Comparison of ENCODE assay signal across 30 mouse cellular contexts in the genomic region with DNA sequence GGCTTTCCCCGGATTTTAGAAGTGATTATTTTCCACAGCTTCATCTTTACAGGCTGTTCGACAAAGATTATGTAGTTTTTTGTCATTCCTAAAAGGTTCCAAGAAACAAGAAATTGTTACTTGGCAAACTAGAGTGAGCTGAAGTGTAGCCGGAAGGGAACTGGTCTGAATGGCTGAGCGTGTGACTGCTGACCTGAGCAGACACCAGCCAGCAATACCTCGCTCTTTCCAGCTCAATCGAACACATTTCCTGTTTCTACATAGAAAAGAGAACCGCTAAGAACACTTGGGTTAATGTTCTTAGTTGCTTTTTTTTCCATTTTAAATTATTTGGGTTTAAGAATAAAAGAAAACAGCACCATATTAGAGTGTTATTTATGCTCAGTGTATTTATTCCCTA. TPM values are rescaled to one million over a fixed set of nuclear protein-coding genes. Genes with fewer than 3 reads are reported as not detected.
DNase-seq lines count a peak whose midpoint lies in the region; ATAC-seq and TF ChIP-seq lines count a peak whose summit lies in the region.
"Had no signal": no experiment of that assay in that cellular context is flagged by ENCODE, and none has a peak within 500 bp of the region (broad histone marks: within the 10 kb centered on the region; RNA-seq: fewer than 3 reads in every experiment).

No protein-coding gene starts in this region.

- peaks cover 8% of the 10 kb centered on the region for H3K4me1 ChIP-seq in forebrain, embryonic 15.5 days
- H3K4me1 ChIP-seq in megakaryocyte, embryonic 14.5 days = peaks cover 26% of the 10 kb centered on the region
- no peaks in the 10 kb centered on the region for H3K4me1 ChIP-seq in heart, adult 2 months (ENCODE audit: control insufficient read depth, insufficient read depth, low read length)
- H3K4me1 ChIP-seq: embryonic facial prominence, embryonic 12.5 days; hindbrain, embryonic 15.5 days; limb, embryonic 15.5 days; neural tube, embryonic 12.5 days had no signal

- 37% methylated on average over 7 of the region's 7 CpGs for WGBS in forebrain, embryonic 15.5 days
- 38% methylated on average over 7 of the region's 7 CpGs for WGBS in heart, adult 2 months

- TF ChIP-seq POLR2A in heart, adult 2 months (IDR thresholded peaks at IDR 0.05; ENCODE audit: insufficient read depth, low read depth, low read length) = no peak

- peak overlapping the region; percentile 79 for H3K27ac ChIP-seq in layer of hippocampus, adult 2 months
- H3K27ac ChIP-seq in forebrain, embryonic 15.5 days (replicated peaks) = no peak overlapping the region
- no peak overlapping the region for H3K27ac ChIP-seq in heart, adult 2 months
- H3K27ac ChIP-seq: embryonic facial prominence, embryonic 12.5 days; hindbrain, embryonic 15.5 days; kidney, postnatal 0 days; limb, embryonic 15.5 days; midbrain, embryonic 12.5 days; neural tube, embryonic 12.5 days had no signal

- no peak for TF ChIP-seq CTCF in layer of hippocampus, adult 2 months (conservative IDR thresholded peaks at IDR 0.05)
- TF ChIP-seq CTCF in heart, adult 2 months (IDR thresholded peaks at IDR 0.05) = no peak

- no peaks in the 10 kb centered on the region for H3K36me3 ChIP-seq in forebrain, embryonic 15.5 days
- H3K36me3 ChIP-seq in megakaryocyte, embryonic 14.5 days (replicated peaks; ENCODE audit: low read length) = no peaks in the 10 kb centered on the region
- no peaks in the 10 kb centered on the region for H3K36me3 ChIP-seq in heart, adult 2 months (ENCODE audit: control insufficient read depth, insufficient read depth, low read length)
- H3K36me3 ChIP-seq: embryonic facial prominence, embryonic 12.5 days; hindbrain, embryonic 15.5 days; limb, embryonic 15.5 days; midbrain, embryonic 12.5 days; neural tube, embryonic 12.5 days had no signal

- no peaks in the 10 kb centered on the region for H3K9me3 ChIP-seq in forebrain, embryonic 15.5 days
- H3K9me3 ChIP-seq in megakaryocyte, embryonic 14.5 days = no peaks in the 10 kb centered on the region
- H3K9me3 ChIP-seq: embryonic facial prominence, embryonic 12.5 days; hindbrain, embryonic 15.5 days; limb, embryonic 15.5 days; midbrain, embryonic 12.5 days; neural tube, embryonic 12.5 days had no signal

- H3K4me2 ChIP-seq in forebrain, embryonic 15.5 days (replicated peaks) = peak overlapping the region; percentile 26
- H3K4me2 ChIP-seq: embryonic facial prominence, embryonic 12.5 days; heart, embryonic 11.5 days; hindbrain, embryonic 15.5 days; limb, embryonic 15.5 days; midbrain, embryonic 12.5 days; neural tube, embryonic 12.5 days had no signal

- intact Hi-C loops in heart, adult 2 months (cut with DNase I) = no loop called here

- no peak for DNase-seq in layer of hippocampus, adult 2 months (ENCODE audit: low spot score in 2 of 2)
- DNase-seq in layer of hippocampus, adult 8-10 months (ENCODE audit: low spot score in 2 of 2) = no peak
- DNase-seq in heart, adult 2 months = no peak
- no peak for DNase-seq in thymus, postnatal 4 days
- no peak for DNase-seq in cerebellum, postnatal 4 days (ENCODE audit: low spot score in 2 of 2)
- DNase-seq: adrenal gland, postnatal 36 days; cerebellum, adult 8-10 months; heart, postnatal 10 days; layer of hippocampus, postnatal 36 days; lung, adult 18-20 months; right cerebral cortex, adult 18-20 months had no signal

- H3K4me3 ChIP-seq in layer of hippocampus, adult 2 months = peak overlapping the region; percentile 39
- H3K4me3 ChIP-seq in forebrain, embryonic 15.5 days = 0 out of 2 replicates have a peak overlapping the region, but pooled peaks have one; percentile 2
- H3K4me3 ChIP-seq in megakaryocyte, embryonic 14.5 days (replicated peaks) = peak overlapping the region; percentile 47
- H3K4me3 ChIP-seq in heart, adult 2 months = no peak overlapping the region
- H3K4me3 ChIP-seq: embryonic facial prominence, embryonic 12.5 days; erythroblast, embryonic 14.5 days; hindbrain, embryonic 15.5 days; limb, embryonic 15.5 days; midbrain, embryonic 12.5 days; neural tube, embryonic 12.5 days had no signal

- H3K79me2 ChIP-seq in heart, adult 2 months (replicated peaks; ENCODE audit: control insufficient read depth, insufficient read depth, low read length) = no peaks in the 10 kb centered on the region

- ATAC-seq in common myeloid progenitor, adult 5-6 weeks (replicated peaks; ENCODE audit: low read depth, poor library complexity, severe bottlenecking) = peak; percentile 55
- no peak for ATAC-seq in forebrain, embryonic 15.5 days (replicated peaks)
- ATAC-seq: intestine, embryonic 16.5 days had no signal

- H3K9ac ChIP-seq in forebrain, embryonic 15.5 days (replicated peaks) = no peak overlapping the region
- H3K9ac ChIP-seq in heart, adult 2 months (ENCODE audit: low read depth, low read length) = no peak overlapping the region
- H3K9ac ChIP-seq: embryonic facial prominence, embryonic 12.5 days; hindbrain, embryonic 15.5 days; limb, embryonic 15.5 days; midbrain, embryonic 12.5 days; neural tube, embryonic 12.5 days had no signal

- no peak for TF ChIP-seq EP300 in heart, adult 2 months (IDR thresholded peaks at IDR 0.05; ENCODE audit: insufficient read depth, low read depth, low read length)

- no peaks in the 10 kb centered on the region for H3K27me3 ChIP-seq in forebrain, embryonic 15.5 days
- H3K27me3 ChIP-seq in megakaryocyte, embryonic 14.5 days (replicated peaks) = no peaks in the 10 kb centered on the region
- H3K27me3 ChIP-seq in heart, adult 2 months (ENCODE audit: control insufficient read depth, insufficient read depth, low read length) = no peaks in the 10 kb centered on the region
- H3K27me3 ChIP-seq: embryonic facial prominence, embryonic 12.5 days; hindbrain, embryonic 15.5 days; limb, embryonic 15.5 days; midbrain, embryonic 12.5 days; neural tube, embryonic 12.5 days had no signal

RNA-seq across cellular contexts. Expression of a gene that starts 11.6 kb away (rescaled TPM):
- 10 to 100 TPM; 36.5 to 42.5 TPM for total RNA-seq in layer of hippocampus, adult 2 months (2021)
- 10 to 100 TPM; 34.3 to 38.0 (median 35.7) TPM for total RNA-seq in layer of hippocampus, adult 8-10 months (2022)
- 73.1 and 89.3 TPM in 2 replicates for total RNA-seq in common myeloid progenitor, adult 5-6 weeks (2017)
- 89.4 and 93.4 TPM in 2 replicates for polyA plus RNA-seq in forebrain, embryonic 15.5 days (2015; fragmentation: Nextera tagmentation; extraction: Ambion mirVana)
- polyA plus RNA-seq in megakaryocyte, embryonic 14.5 days (2012; ENCODE audit: insufficient read depth, low replicate concordance) = 15.7 TPM in 1 of 2 replicates, not detected in the other
- 10 to 100 TPM; 24.8 to 30.2 TPM for total RNA-seq in heart, adult 2 months (2021)
- polyA plus RNA-seq in heart, adult 2 months (2012; rRNA removed) = 28.7 and 63.3 TPM in 2 replicates

RNA-seq across cellular contexts. Expression of a gene that starts 14.5 kb away (rescaled TPM):
- 10 to 100 TPM; 25.3 to 25.9 TPM for total RNA-seq in layer of hippocampus, adult 2 months (2021)
- total RNA-seq in layer of hippocampus, adult 8-10 months (2022) = 10 to 100 TPM; 25.3 to 29.3 (median 27.6) TPM
- 4.4 and 7.5 TPM in 2 replicates for total RNA-seq in common myeloid progenitor, adult 5-6 weeks (2017)
- polyA plus RNA-seq in forebrain, embryonic 15.5 days (2015; fragmentation: Nextera tagmentation; extraction: Ambion mirVana) = 12.6 and 16.5 TPM in 2 replicates
- polyA plus RNA-seq in megakaryocyte, embryonic 14.5 days (2012; ENCODE audit: insufficient read depth, low replicate concordance) = 2.0 TPM in 1 of 2 replicates, not detected in the other
- total RNA-seq in heart, adult 2 months (2021) = 1 to 10 TPM; 1.0 to 1.2 TPM
- 0.53 and 1.6 TPM in 2 replicates for polyA plus RNA-seq in heart, adult 2 months (2012; rRNA removed)
- total RNA-seq: MEL had no signal
- polyA plus RNA-seq: erythroblast, embryonic 14.5 days had no signal

RNA-seq across cellular contexts. Expression of a gene that starts 14.8 kb away (rescaled TPM):
- 1 to 10 TPM; 3.8 to 3.9 TPM for total RNA-seq in layer of hippocampus, adult 2 months (2021)
- total RNA-seq in layer of hippocampus, adult 8-10 months (2022) = 1 to 10 TPM; 3.2 to 5.4 (median 4.1) TPM
- total RNA-seq in common myeloid progenitor, adult 5-6 weeks (2017) = not detected in 2 replicates
- polyA plus RNA-seq in forebrain, embryonic 15.5 days (2015; fragmentation: Nextera tagmentation; extraction: Ambion mirVana) = 0.36 and 0.43 TPM in 2 replicates
- 0.09 TPM in 1 of 2 replicates, not detected in the other for polyA plus RNA-seq in megakaryocyte, embryonic 14.5 days (2012; ENCODE audit: insufficient read depth, low replicate concordance)
- under 1 TPM; 0.39 to 0.50 TPM for total RNA-seq in heart, adult 2 months (2021)
- polyA plus RNA-seq in heart, adult 2 months (2012; rRNA removed) = 0.32 and 0.33 TPM in 2 replicates
- total RNA-seq: MEL had no signal
- polyA plus RNA-seq: erythroblast, embryonic 14.5 days had no signal

RNA-seq across cellular contexts. Expression of a gene that starts 21.0 kb away (rescaled TPM):
- not detected for total RNA-seq in layer of hippocampus, adult 2 months (2021)
- total RNA-seq in layer of hippocampus, adult 8-10 months (2022) = not detected
- total RNA-seq in common myeloid progenitor, adult 5-6 weeks (2017) = not detected in 2 replicates
- 0.19 and 0.31 TPM in 2 replicates for polyA plus RNA-seq in forebrain, embryonic 15.5 days (2015; fragmentation: Nextera tagmentation; extraction: Ambion mirVana)
- not detected in 2 replicates for polyA plus RNA-seq in megakaryocyte, embryonic 14.5 days (2012; ENCODE audit: insufficient read depth, low replicate concordance)
- not detected for total RNA-seq in heart, adult 2 months (2021)
- polyA plus RNA-seq in heart, adult 2 months (2012; rRNA removed) = not detected in 2 replicates
- total RNA-seq: adrenal gland, postnatal 36 days; CH12.LX; gastrocnemius, postnatal 4 days; heart, postnatal 10 days; layer of hippocampus, postnatal 36 days; left cerebral cortex, postnatal 25 days; MEL had no signal
- polyA plus RNA-seq: embryonic facial prominence, embryonic 12.5 days; erythroblast, embryonic 14.5 days; heart, embryonic 11.5 days; intestine, embryonic 16.5 days; kidney, postnatal 0 days; limb, embryonic 15.5 days; small intestine, adult 2 months; stomach, embryonic 14.5 days; urinary bladder, adult 2 months had no signal

RNA-seq across cellular contexts. Expression of a gene that starts 45.8 kb away (rescaled TPM):
- not detected for total RNA-seq in layer of hippocampus, adult 2 months (2021)
- total RNA-seq in layer of hippocampus, adult 8-10 months (2022) = under 1 TPM in 2 of 4 experiments, not detected in 2; 0.36 to 0.39 TPM
- total RNA-seq in common myeloid progenitor, adult 5-6 weeks (2017) = not detected in 2 replicates
- 0.23 TPM in 1 of 2 replicates, not detected in the other for polyA plus RNA-seq in forebrain, embryonic 15.5 days (2015; fragmentation: Nextera tagmentation; extraction: Ambion mirVana)
- polyA plus RNA-seq in megakaryocyte, embryonic 14.5 days (2012; ENCODE audit: insufficient read depth, low replicate concordance) = not detected in 2 replicates
- 1 to 10 TPM in 1 of 2 experiments, under 1 TPM in 1; 0.82 to 2.0 TPM for total RNA-seq in heart, adult 2 months (2021)
- polyA plus RNA-seq in heart, adult 2 months (2012; rRNA removed) = 2.5 and 4.0 TPM in 2 replicates
- total RNA-seq: adrenal gland, postnatal 36 days; gastrocnemius, postnatal 4 days; layer of hippocampus, postnatal 36 days had no signal
- polyA plus RNA-seq: erythroblast, embryonic 14.5 days had no signal
